Mouse (Mus musculus) G1E (cell line): ENCODE data around the gene Vps11. TPM values are rescaled to one million over a fixed set of nuclear protein-coding genes. Genes with fewer than 3 reads are reported as not detected.
"Not testable (repeated sequence)": the region's sequence is repeated elsewhere in the genome, so short reads cannot be mapped to it uniquely, and the experiment has no call there.

ENCODE experiments used
- ATAC-seq: 2 replicates; pipeline ENCODE4 v1.8.0; 2016; ENCODE audit warnings: mild to moderate bottlenecking; ENCODE audit not compliant: insufficient number of reproducible peaks, poor library complexity, low FRiP score, severe bottlenecking; ENCODE audit errors: extremely low read depth
- DNase-seq: peaks from one replicate; pipeline ENCODE4 v3.0.0; 2012; ENCODE audit warnings: low spot score
- H3K27me3 ChIP-seq: 2 replicates; pipeline ENCODE4 v1.6.1; 2012; ENCODE audit warnings: mild to moderate bottlenecking, low read length, inconsistent platforms; ENCODE audit not compliant: insufficient read depth
- H3K36me3 ChIP-seq: replicated peaks from 2 replicates; pipeline ENCODE3; 2012; ENCODE audit warnings: mild to moderate bottlenecking, inconsistent platforms
- H3K4me1 ChIP-seq: 2 replicates; pipeline ENCODE4 v1.6.1; 2012; ENCODE audit warnings: low read depth, low read length, inconsistent platforms, mixed read lengths; ENCODE audit not compliant: insufficient read depth
- H3K4me3 ChIP-seq: 2 replicates; pipeline ENCODE4 v1.5.1; 2012; ENCODE audit warnings: low read depth, mild to moderate bottlenecking, inconsistent platforms, low read length, moderate library complexity, mixed read lengths
- H3K9me3 ChIP-seq: replicated peaks from 2 replicates; pipeline ENCODE4 v1.6.1; 2012; ENCODE audit warnings: inconsistent platforms
- CTCF ChIP-seq: IDR thresholded peaks from 2 replicates; pipeline ENCODE4 v1.5.1; 2012; ENCODE audit warnings: low read depth, low read length, inconsistent platforms, mixed read lengths
- GATA1 ChIP-seq: IDR thresholded peaks from 2 replicates; pipeline ENCODE4 v1.6.1; 2012; ENCODE audit warnings: borderline replicate concordance, low read length, inconsistent platforms, mixed read lengths
- GATA2 ChIP-seq: IDR thresholded peaks from 2 replicates; pipeline ENCODE4 v1.6.1; 2012; ENCODE audit warnings: low read depth, low read length, inconsistent platforms, borderline replicate concordance
- POLR2AphosphoS5 ChIP-seq: IDR thresholded peaks from 2 replicates; pipeline ENCODE4 v1.6.1; 2012; ENCODE audit warnings: low read depth, low read length, inconsistent platforms; ENCODE audit not compliant: insufficient replicate concordance
- TAL1 ChIP-seq: conservative IDR thresholded peaks from 2 replicates; pipeline ENCODE4 v1.6.1; 2012; ENCODE audit warnings: low read depth, low read length, inconsistent platforms, mixed read lengths
- polyA plus RNA-seq: library from polyadenylated mRNA; stranded (reverse); fragments of >175 nt; gene quantifications from 2 replicates; pipeline ENCODE4 v1.2.3, GENCODE M21; 2012
- total RNA-seq, 2 experiments: library from RNA; stranded (forward) in 1 of 2; stranded (reverse) in 1 of 2; fragments of 200-1000 nt in 1 of 2; fragments of >200 nt in 1 of 2; fragmentation: Nextera tagmentation in 1 of 2; gene quantifications; 2 replicates each; pipeline ENCODE4 v1.2.3; 2014 to 2017

Vps11 gene
- total and polyA plus RNA-seq, 3 experiments = 7.7 to 27.0 (median 15.7) TPM

DNA sequence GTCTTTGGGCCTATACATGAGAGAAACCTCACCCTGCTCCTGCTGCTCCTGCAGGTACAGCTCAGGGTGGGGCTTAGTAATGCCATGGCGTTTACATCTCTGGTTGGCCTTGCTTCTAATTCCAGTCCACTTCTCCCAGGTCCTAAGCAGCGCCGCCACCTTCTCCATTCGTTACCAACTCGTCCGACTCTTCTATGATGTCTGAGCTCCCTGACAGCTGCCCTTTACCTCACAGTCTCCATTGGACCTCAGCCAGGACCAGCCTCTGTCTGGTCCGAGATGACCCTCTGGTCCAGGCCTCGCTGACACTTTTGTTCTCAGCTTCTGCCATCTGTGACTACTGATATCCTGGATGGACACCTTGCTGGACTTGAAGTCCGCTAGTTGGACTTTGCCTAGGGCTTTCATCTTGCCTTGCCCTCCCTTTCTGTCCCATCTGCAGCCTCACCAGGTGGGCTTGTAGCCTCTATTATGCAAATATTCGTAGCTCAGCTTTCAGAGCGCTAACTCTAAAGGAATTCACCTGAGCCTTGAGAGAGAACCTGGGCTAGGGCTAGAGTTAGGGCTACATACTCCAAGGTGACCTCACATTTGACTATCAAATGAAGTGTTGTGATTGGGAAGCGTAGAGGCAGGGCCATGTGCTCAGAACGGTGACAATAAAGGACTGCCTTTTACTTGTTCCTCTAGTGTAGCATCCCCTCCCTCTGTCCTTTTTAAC, 28.4 kb downstream of the Vps11 start:
- DNase-seq = no peak

DNA sequence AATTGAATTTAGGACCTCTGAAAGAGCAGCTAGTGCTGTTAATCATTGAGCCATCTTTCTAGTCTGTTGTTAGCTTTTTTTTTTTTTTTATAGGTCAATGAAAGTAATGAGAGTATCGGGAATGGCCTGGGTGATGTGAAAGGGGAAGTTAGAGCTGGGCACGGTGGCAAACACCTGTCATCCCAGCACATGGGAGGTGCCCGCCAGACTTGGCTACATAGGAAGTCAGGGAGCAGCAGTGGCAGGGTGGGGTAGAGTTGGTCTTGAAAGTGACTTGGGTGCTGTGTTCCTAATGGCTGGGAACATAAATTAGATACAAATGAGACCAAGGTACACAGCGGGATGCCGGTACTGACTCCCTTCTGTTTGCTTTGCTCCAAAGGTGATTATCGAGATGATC, 30.7 kb downstream of the Vps11 start:
- no peak for ATAC-seq
- no peak for DNase-seq
- peaks cover 37% of the 10 kb centered on the region for H3K4me1 ChIP-seq
- H3K27me3 ChIP-seq = no peaks in the 10 kb centered on the region
- no peak for TF ChIP-seq GATA2
- peaks cover 68% of the 10 kb centered on the region for H3K36me3 ChIP-seq
- H3K4me3 ChIP-seq = no peak overlapping the region
- H3K9me3 ChIP-seq = peaks cover 10% of the 10 kb centered on the region

More for the DNA sequence above, 28.4 kb downstream of the Vps11 start:
- Histone ChIP-seq H3K36me3 (peaks cover 83% of the 10 kb centered on the region), H3K4me3 (no peak overlapping the region), H3K4me1 (peaks cover 34% of the 10 kb centered on the region), H3K27me3 (no peaks in the 10 kb centered on the region), H3K9me3 (peaks cover 10% of the 10 kb centered on the region)
- TF ChIP-seq GATA1 (no peak), GATA2 (no peak), TAL1 (no peak), CTCF (no peak), POLR2AphosphoS5 (no peak)
- ATAC-seq = no peak

DNA sequence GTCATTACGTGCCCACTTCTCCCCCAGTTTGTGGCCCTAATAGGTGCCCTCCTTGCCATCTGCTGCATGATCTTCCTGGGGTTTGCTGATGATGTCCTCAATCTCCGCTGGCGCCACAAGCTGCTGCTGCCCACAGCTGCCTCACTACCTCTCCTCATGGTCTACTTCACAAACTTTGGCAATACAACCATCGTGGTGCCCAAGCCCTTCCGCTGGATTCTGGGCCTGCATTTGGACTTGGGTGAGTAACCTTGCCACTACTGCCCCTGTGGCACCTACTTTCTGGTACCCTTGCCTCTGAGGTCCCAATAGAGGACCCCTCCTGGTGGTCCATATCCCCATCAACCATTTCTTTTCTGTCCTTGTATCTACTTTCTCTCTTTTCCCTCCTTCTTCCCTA, 33.5 kb downstream of the Vps11 start:
- no peak for DNase-seq
- peaks cover 49% of the 10 kb centered on the region for H3K36me3 ChIP-seq
- ATAC-seq = no peak
- H3K9me3 ChIP-seq = peaks cover under 1% of the 10 kb centered on the region; the same call in 1 of the 2 replicates
- peaks cover 33% of the 10 kb centered on the region for H3K4me1 ChIP-seq
- peak overlapping the region; percentile 90; the same call in 1 of the 2 replicates for H3K4me3 ChIP-seq
- H3K27me3 ChIP-seq = no peaks in the 10 kb centered on the region
- TF ChIP-seq POLR2AphosphoS5 = no peak
- TF ChIP-seq GATA2 = no peak
- TF ChIP-seq CTCF = no peak
- no peak for TF ChIP-seq TAL1
- no peak for TF ChIP-seq GATA1

DNA sequence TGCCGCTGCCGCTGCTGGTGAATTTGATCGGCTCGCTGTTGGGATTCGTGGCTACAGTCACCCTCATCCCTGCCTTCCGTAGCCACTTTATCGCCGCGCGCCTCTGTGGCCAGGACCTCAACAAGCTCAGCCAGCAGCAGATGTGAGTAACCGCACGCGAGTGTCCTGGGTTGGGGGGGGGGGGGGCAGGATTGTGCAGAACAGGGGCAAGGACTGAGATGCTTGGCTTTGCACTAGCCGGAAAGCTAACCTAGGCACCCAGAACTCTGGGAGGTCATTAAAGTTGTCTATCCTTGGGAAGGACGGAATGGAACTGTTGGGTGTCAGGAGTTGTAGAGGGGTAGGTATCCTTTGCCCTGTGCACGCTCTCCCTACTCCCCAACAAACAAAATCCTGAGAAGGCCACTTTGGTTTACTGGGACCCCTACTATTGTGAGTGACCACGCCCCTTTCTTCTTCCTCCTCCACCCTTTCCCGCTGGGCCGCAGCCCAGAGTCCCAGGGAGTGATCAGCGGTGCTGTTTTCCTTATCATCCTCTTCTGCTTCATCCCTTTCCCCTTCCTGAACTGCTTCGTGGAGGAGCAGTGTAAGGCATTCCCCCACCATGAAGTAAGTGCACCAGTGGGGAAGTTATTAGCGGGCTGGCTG, 34.3 kb downstream of the Vps11 start:
- Histone ChIP-seq H3K27me3 (no peaks in the 10 kb centered on the region), H3K36me3 (peaks cover 42% of the 10 kb centered on the region), H3K9me3 (no peaks in the 10 kb centered on the region), H3K4me1 (peaks cover 33% of the 10 kb centered on the region), H3K4me3 (peak overlapping the region; percentile 90)
- peak; percentile 24; the same call in 1 of the 2 replicates for ATAC-seq
- DNase-seq = peak; percentile 34
- no peak for TF ChIP-seq GATA2

DNA sequence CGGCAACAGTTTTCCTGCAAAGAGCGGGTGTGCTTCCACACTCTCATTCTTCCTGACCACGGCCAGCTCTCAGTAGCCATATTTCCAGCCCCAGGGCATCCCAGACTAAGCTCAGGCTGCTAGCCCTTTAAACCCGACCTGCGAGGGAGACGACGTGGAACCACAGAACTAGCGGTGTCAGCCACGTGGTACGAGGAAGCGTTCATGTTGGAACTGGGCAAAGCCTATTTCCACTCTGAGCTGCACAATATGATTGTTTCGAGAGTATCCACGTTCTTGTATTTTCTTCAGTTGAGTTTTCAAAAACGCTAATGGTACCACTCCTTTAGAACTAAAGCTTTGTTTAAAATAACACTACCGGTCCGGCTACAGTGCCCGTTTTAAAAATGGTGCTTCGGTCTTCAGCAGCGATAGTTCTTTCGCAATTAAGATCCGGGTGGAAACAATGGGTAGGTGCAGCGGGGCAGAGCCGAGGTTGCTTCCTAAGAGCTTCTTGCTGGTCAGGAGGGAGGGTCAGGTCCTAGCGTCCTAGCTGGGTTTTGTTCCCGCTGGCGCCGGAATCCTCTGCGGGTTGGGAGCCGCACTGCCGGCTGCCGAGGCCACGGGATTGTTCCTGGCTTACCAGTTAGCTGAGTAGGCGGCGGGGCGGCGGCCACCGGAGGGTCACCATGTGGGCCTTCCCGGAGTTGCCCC, 35.0 kb downstream of the Vps11 start:
- ATAC-seq (peak; percentile 64), DNase-seq (peak; percentile 58)
- TF ChIP-seq CTCF (no peak), GATA1 (no peak), TAL1 (no peak), GATA2 (no peak), POLR2AphosphoS5 (no peak)
- peak overlapping the region; percentile 90 for H3K4me3 ChIP-seq
- H3K27me3 ChIP-seq = no peaks in the 10 kb centered on the region
- peaks cover 36% of the 10 kb centered on the region for H3K36me3 ChIP-seq
- H3K4me1 ChIP-seq = peaks cover 36% of the 10 kb centered on the region
- no peaks in the 10 kb centered on the region for H3K9me3 ChIP-seq

DNA sequence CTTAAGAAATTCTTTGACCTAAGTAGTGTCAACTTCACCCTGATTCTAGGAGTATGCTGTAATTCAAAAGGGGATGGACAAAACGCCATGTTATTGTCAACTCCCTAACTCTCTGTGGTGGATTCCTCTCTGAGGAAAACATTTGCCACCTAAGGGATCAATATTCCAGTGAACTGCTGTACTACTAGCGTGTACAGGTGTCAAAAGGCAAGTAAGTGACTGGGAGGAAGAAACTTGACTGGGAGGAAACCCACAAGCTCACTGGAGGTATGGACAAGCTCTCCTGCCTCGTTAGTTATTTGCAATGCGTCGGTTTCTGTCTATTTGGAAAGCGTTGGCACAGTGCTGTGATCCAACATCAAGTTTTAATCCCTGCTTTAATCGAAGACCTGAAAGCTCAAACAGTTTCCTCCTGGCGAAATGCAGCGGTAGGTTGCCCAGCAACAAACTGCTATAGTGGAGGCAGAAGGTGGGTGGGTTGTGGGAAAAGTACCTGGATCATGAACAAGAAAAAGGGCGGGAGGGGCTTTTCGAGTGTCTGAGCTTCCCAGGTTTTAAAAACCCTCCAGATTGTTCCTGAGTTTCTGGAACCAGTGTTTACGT, 35.6 kb downstream of the Vps11 start, which contains the start of gene Dpagt1:
TSS of gene Dpagt1 (plus strand) at position 252 of the 603 bp plus-strand sequence.
- H3K4me3 ChIP-seq = peak within 1 kb of the TSS; percentile 90
- H3K9me3 ChIP-seq = no peaks in the 10 kb centered on the region
- H3K4me1 ChIP-seq = peaks cover 37% of the 10 kb centered on the region
- H3K36me3 ChIP-seq = peaks cover 29% of the 10 kb centered on the region
- H3K27me3 ChIP-seq = no peaks in the 10 kb centered on the region
- TF ChIP-seq GATA1 (no peak), CTCF (no peak), GATA2 (no peak), TAL1 (no peak), POLR2AphosphoS5 (no peak)
- DNase-seq (no peak), ATAC-seq (no peak)

DNA sequence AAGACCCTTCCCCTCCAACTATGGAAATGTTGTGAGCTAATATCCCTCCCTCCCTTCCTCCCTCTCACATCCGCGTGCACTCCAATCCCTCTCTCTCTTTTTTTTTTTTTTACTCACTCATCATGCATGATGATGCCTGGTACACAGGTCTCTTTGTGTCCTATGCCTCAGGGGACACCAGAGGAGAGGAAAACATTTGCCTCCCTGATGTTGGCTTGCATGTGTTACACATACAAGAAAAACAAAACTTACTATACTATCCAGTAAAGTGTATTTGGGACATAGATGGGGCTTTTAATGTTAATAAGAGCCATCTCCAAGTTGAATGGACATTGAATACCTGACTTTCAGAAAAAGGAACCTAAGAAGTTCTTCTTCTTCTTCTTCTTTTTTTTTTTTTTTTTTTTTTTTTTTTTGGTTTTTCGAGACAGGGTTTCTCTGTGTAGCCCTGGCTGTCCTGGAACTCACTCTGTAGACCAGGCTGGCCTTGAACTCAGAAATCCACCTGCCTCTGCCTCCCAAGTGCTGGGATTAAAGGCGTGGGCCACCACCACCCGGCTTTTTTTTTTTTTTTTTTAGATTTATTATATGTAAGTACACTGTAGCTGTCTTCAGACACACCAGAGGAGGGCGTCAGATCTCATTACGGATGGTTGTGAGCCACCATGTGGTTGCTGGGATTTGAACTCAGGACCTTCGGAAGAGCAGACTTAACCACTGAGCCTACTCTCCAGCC, 36.3 kb downstream of the Vps11 start:
- not testable (repeated sequence) for DNase-seq, H3K27me3 ChIP-seq, H3K4me3 ChIP-seq, ATAC-seq, H3K9me3 ChIP-seq
- peaks cover 42% of the 10 kb centered on the region for H3K4me1 ChIP-seq
- H3K36me3 ChIP-seq = peaks cover 23% of the 10 kb centered on the region
